Mouse (Mus musculus) thymus, adult 2 months (tissue): ENCODE data around the gene Eml2.

ENCODE experiments used
- CTCF ChIP-seq: fragments of 200-500 bp; IDR thresholded peaks from 2 replicates; pipeline ENCODE4 v1.5.1; 2012; ENCODE audit warnings: mild to moderate bottlenecking, control low read depth, low read length, moderate library complexity, borderline replicate concordance; ENCODE audit not compliant: control insufficient read depth, poor library complexity, insufficient read depth; ENCODE audit errors: extremely low read depth
- POLR2A ChIP-seq: fragments of 200-500 bp; IDR thresholded peaks from 2 replicates; pipeline ENCODE4 v1.6.1; 2012; ENCODE audit warnings: mild to moderate bottlenecking, low read length, control low read depth, moderate library complexity; ENCODE audit not compliant: control insufficient read depth, poor library complexity, insufficient read depth; ENCODE audit errors: extremely low read depth

GRCm38 (mm10) chr7:19178443-19179092 lies 2.3 kb downstream of the Eml2 start:
- TF ChIP-seq CTCF: peak; percentile 76; the same call in 1 of the 2 replicates
- TF ChIP-seq POLR2A: no peak
